ENCODE assay signal across 10 mouse cellular contexts in the genomic region with DNA sequence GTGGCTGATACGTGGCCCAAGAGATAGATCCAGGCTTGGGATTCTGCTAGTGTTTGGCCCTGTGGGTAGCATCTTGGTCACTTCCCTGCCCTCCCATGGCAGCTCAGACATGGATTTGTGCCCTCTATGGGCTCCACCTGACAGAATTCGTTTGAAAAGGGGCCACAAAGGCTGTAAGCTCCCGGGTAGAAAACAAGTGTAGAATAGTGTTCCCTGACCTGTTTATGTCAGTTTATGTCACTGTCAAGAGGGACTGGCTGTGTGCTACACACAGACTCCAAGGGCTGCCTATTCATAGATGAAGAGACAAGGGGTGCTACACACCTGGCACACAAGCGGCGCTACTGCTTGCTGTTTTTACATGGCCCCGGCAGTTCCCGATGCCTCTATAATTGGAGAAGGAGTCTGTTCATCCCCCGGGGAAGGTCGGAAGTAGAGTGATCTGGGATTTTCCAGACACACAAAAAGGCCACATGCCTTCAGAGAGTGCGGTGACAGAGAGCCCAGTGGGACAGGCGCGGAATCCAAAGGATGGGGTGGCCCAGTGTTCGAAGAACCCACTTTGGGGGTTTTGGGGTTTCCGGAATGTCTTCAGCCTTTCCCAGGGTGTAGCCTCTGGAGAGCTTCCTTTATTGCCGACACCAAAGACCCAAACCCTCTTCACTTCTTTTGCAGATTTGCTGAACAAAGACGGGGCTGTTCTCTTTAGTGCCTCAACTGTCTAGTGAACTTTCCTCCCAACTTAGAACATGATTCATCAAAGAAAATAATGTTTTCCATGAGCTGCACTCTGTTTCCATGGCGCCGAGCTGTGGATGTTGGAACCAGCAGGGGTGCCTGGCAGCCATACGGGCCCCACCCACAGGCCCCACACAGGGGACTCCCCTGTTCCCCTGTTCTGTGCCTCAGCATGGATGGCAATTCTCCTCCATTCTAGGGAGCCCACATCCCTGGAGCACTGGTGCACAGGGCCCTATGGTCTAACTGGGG. TPM values are rescaled to one million over a fixed set of nuclear protein-coding genes. Genes with fewer than 3 reads are reported as not detected.
DNase-seq lines count a peak whose midpoint lies in the region; ATAC-seq and TF ChIP-seq lines count a peak whose summit lies in the region.
"Had no signal": no experiment of that assay in that cellular context is flagged by ENCODE, and none has a peak within 500 bp of the region (broad histone marks: within the 10 kb centered on the region; RNA-seq: fewer than 3 reads in every experiment).

No protein-coding gene starts in this region.

- no peak overlapping the region for H3K4me3 ChIP-seq in forebrain, postnatal 0 days (ENCODE audit: low read depth, low read length)
- no peak overlapping the region for H3K4me3 ChIP-seq in forebrain, embryonic 16.5 days (replicated peaks; ENCODE audit: low read length)
- H3K4me3 ChIP-seq in embryonic facial prominence, embryonic 13.5 days: no peak overlapping the region
- H3K4me3 ChIP-seq: neural tube, embryonic 13.5 days had no signal

- H3K4me1 ChIP-seq in forebrain, postnatal 0 days (ENCODE audit: insufficient read depth): no peaks in the 10 kb centered on the region
- H3K4me1 ChIP-seq in forebrain, embryonic 16.5 days (replicated peaks; ENCODE audit: control insufficient read depth, insufficient read depth, low read length): peaks cover 7% of the 10 kb centered on the region
- H3K4me1 ChIP-seq in embryonic facial prominence, embryonic 13.5 days: peaks cover 92% of the 10 kb centered on the region

- H3K9me3 ChIP-seq in forebrain, postnatal 0 days (ENCODE audit: low read length): no peaks in the 10 kb centered on the region
- no peaks in the 10 kb centered on the region for H3K9me3 ChIP-seq in forebrain, embryonic 16.5 days (ENCODE audit: control insufficient read depth, low read length)
- no peaks in the 10 kb centered on the region for H3K9me3 ChIP-seq in embryonic facial prominence, embryonic 13.5 days
- H3K9me3 ChIP-seq: neural tube, embryonic 13.5 days had no signal

- no peak overlapping the region for H3K9ac ChIP-seq in forebrain, postnatal 0 days
- H3K9ac ChIP-seq in forebrain, embryonic 16.5 days (replicated peaks; ENCODE audit: low read depth, low read length): no peak overlapping the region
- H3K9ac ChIP-seq in embryonic facial prominence, embryonic 13.5 days: 0 out of 2 replicates have a peak overlapping the region, but pooled peaks have one; percentile 11
- H3K9ac ChIP-seq: neural tube, embryonic 13.5 days had no signal

- ATAC-seq in forebrain, postnatal 0 days: peak; percentile 23; the same call in 1 of the 2 replicates
- no peak for ATAC-seq in forebrain, embryonic 16.5 days
- no peak for ATAC-seq in embryonic facial prominence, embryonic 13.5 days (ENCODE audit: insufficient number of reproducible peaks, insufficient read depth, low FRiP score, low TSS enrichment, low read depth)

- H3K27me3 ChIP-seq in forebrain, postnatal 0 days (ENCODE audit: insufficient read depth, low read length): no peaks in the 10 kb centered on the region
- H3K27me3 ChIP-seq in forebrain, embryonic 16.5 days (replicated peaks; ENCODE audit: control insufficient read depth, insufficient read depth, low read length): no peaks in the 10 kb centered on the region
- H3K27me3 ChIP-seq in embryonic facial prominence, embryonic 13.5 days: no peaks in the 10 kb centered on the region
- H3K27me3 ChIP-seq: neural tube, embryonic 13.5 days had no signal

- no peak overlapping the region for H3K4me2 ChIP-seq in forebrain, postnatal 0 days (ENCODE audit: low read depth)
- no peak overlapping the region for H3K4me2 ChIP-seq in forebrain, embryonic 16.5 days (ENCODE audit: low read length)
- no peak overlapping the region for H3K4me2 ChIP-seq in embryonic facial prominence, embryonic 13.5 days
- H3K4me2 ChIP-seq: neural tube, embryonic 13.5 days had no signal

- H3K36me3 ChIP-seq in forebrain, postnatal 0 days (ENCODE audit: insufficient read depth): no peaks in the 10 kb centered on the region
- no peaks in the 10 kb centered on the region for H3K36me3 ChIP-seq in forebrain, embryonic 16.5 days (ENCODE audit: control insufficient read depth, insufficient read depth)
- no peaks in the 10 kb centered on the region for H3K36me3 ChIP-seq in embryonic facial prominence, embryonic 13.5 days
- H3K36me3 ChIP-seq: neural tube, embryonic 13.5 days had no signal

- intact Hi-C loops in heart, postnatal 25 days (cut with DNase I): no loop called here

- H3K27ac ChIP-seq in forebrain, postnatal 0 days (ENCODE audit: low read depth, low read length): no peak overlapping the region
- no peak overlapping the region for H3K27ac ChIP-seq in forebrain, embryonic 16.5 days (ENCODE audit: low read length)
- H3K27ac ChIP-seq in embryonic facial prominence, embryonic 13.5 days: peak overlapping the region; percentile 96
- H3K27ac ChIP-seq: kidney, postnatal 0 days; neural tube, embryonic 13.5 days had no signal

- whole genome bisulfite sequencing in forebrain, postnatal 0 days: 73% methylated on average over 19 of the region's 19 CpGs
- WGBS in forebrain, embryonic 16.5 days: 80% methylated on average over 19 of the region's 19 CpGs
- WGBS in embryonic facial prominence, embryonic 13.5 days: 69% methylated on average over 19 of the region's 19 CpGs

- TF ChIP-seq CTCF in forebrain, postnatal 0 days (IDR thresholded peaks at IDR 0.05; ENCODE audit: low read depth): no peak

- no peak for DNase-seq in forebrain, postnatal 0 days
- peak; percentile 61 for DNase-seq in heart, postnatal 25 days (ENCODE audit: low spot score)
- peak; percentile 63 for DNase-seq in lung, postnatal 10 days
- DNase-seq in cerebellum, adult 18-20 months: no peak
- no peak for DNase-seq in spleen, adult 12 weeks (ENCODE audit: low spot score)
- no peak for DNase-seq in yolk sac, embryonic 10.5 days (ENCODE audit: low spot score)

RNA-seq across cellular contexts. Expression of gene Col6a1, which starts 4.0 kb away (rescaled TPM):
- 22.3 and 31.8 TPM in 2 replicates for total RNA-seq in forebrain, postnatal 0 days (2014; rRNA removed)
- polyA plus RNA-seq in forebrain, postnatal 0 days (2015; fragmentation: Nextera tagmentation; extraction: Ambion mirVana): 14.6 and 15.9 TPM in 2 replicates
- polyA plus RNA-seq in forebrain, embryonic 16.5 days (2015; fragmentation: Nextera tagmentation; extraction: Ambion mirVana): 10.3 and 19.1 TPM in 2 replicates
- 174 and 175 TPM in 2 replicates for polyA plus RNA-seq in embryonic facial prominence, embryonic 13.5 days (2015; fragmentation: Nextera tagmentation; extraction: Ambion mirVana)
- total RNA-seq in heart, postnatal 25 days (2021): 10 to 100 TPM; 83.0 to 93.0 TPM

Comparison
In these comparisons a context has a peak if more than half of its experiments do, and no peak if none do; other contexts are left out.
1. DNase-seq: peak in heart, postnatal 25 days (single experiment) and lung, postnatal 10 days (single experiment); none in forebrain, postnatal 0 days (single experiment), cerebellum, adult 18-20 months (0 of 2), spleen, adult 12 weeks (single experiment) and yolk sac, embryonic 10.5 days (single experiment).